ENCODE assay signal across 18 mouse cellular contexts in the genomic region with DNA sequence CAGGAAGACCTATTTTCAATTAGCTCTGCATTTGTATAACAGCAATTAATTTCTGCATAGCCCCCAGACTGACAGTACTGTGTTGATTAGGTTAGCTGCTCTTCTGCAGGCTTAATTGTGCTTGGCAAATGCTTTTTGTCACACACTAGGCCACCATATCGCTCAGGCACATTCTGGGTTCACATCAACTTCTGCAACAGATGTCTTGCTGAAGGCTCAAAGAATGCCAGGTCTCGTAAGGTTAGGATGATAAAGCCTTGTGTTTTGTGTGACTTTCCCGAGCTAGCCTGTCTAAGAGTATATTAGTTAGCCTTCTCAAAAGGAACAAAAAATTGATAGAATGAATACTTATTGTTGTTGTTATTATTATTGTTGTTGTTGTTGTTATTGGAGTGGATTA.
"Had no signal": no experiment of that assay in that cellular context is flagged by ENCODE, and none has a peak within 500 bp of the region (broad histone marks: within the 10 kb centered on the region; RNA-seq: fewer than 3 reads in every experiment).

No protein-coding gene starts in this region.

- H3K9me3 ChIP-seq: liver, embryonic 15.5 days; lung, embryonic 15.5 days; midbrain, embryonic 12.5 days; midbrain, embryonic 15.5 days; neural tube, embryonic 12.5 days; stomach, embryonic 15.5 days had no signal

- H3K4me1 ChIP-seq: liver, embryonic 15.5 days; lung, embryonic 15.5 days; megakaryocyte, embryonic 14.5 days; midbrain, embryonic 12.5 days; midbrain, embryonic 15.5 days; neural tube, embryonic 12.5 days; stomach, embryonic 15.5 days had no signal

- ATAC-seq: liver, postnatal 0 days; lung, postnatal 0 days; midbrain, embryonic 15.5 days had no signal

- H3K27me3 ChIP-seq: liver, embryonic 15.5 days; lung, embryonic 15.5 days; megakaryocyte, embryonic 14.5 days; midbrain, embryonic 12.5 days; midbrain, embryonic 15.5 days; neural tube, embryonic 12.5 days; stomach, embryonic 15.5 days had no signal

- H3K36me3 ChIP-seq: liver, embryonic 15.5 days; lung, embryonic 15.5 days; midbrain, embryonic 12.5 days; midbrain, embryonic 15.5 days; neural tube, embryonic 12.5 days; stomach, embryonic 15.5 days had no signal

- H3K9ac ChIP-seq: liver, embryonic 15.5 days; liver, postnatal 0 days; lung, embryonic 15.5 days; midbrain, embryonic 12.5 days; midbrain, embryonic 15.5 days; neural tube, embryonic 12.5 days; stomach, embryonic 15.5 days had no signal

- H3K4me3 ChIP-seq: liver, embryonic 15.5 days; lung, embryonic 15.5 days; megakaryocyte, embryonic 14.5 days; midbrain, embryonic 12.5 days; midbrain, embryonic 15.5 days; neural tube, embryonic 12.5 days; stomach, embryonic 15.5 days had no signal

- H3K27ac ChIP-seq: liver, embryonic 15.5 days; lung, embryonic 15.5 days; macrophage; midbrain, embryonic 12.5 days; midbrain, embryonic 15.5 days; neural tube, embryonic 12.5 days; stomach, embryonic 15.5 days; stomach, postnatal 0 days had no signal

- H3K4me2 ChIP-seq: liver, embryonic 15.5 days; lung, embryonic 15.5 days; midbrain, embryonic 12.5 days; midbrain, embryonic 15.5 days; neural tube, embryonic 12.5 days; stomach, embryonic 15.5 days had no signal

- DNase-seq: liver, postnatal 0 days; lung, adult 2 months; lung, postnatal 14 days; lung, postnatal 36 days; right cerebral cortex, postnatal 14 days; thymus, adult 2 months; thymus, postnatal 14 days; thymus, postnatal 36 days had no signal
